Mouse (Mus musculus): ENCODE results near the gene Lpin3. TPM values are rescaled to one million over a fixed set of nuclear protein-coding genes. Genes with fewer than 3 reads are reported as not detected.
A peak's percentile ranks its signal among the peaks of the same experiment; 100 is the strongest.

Lpin3 gene
- polyA plus RNA-seq, 1 experiment: 0.80 TPM

DNA sequence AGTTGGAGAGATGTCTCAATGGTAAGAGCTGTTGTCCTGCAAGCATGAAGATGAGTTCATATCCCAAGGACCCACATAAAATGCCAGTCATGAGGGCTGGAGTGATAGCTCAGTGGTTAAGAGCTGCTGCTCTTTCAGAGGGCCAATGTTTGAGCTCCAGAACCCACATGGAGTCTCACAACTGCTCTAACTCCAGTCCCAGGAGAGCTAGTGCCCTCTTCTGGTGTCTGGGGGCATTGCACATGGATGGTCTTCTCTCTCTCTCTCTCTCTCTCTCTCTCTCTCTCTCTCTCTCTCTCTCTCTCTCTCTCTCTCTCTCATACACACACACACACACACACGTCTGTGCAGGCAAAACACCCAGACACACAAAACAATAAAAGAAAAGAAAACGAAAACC, 4.4 kb downstream of the Lpin3 start:
- DNase-seq (ENCODE audit: extremely low spot score in 1 of 2, low spot score in 1 of 2): peak in 1 of 2 experiments; percentile 47

DNA sequence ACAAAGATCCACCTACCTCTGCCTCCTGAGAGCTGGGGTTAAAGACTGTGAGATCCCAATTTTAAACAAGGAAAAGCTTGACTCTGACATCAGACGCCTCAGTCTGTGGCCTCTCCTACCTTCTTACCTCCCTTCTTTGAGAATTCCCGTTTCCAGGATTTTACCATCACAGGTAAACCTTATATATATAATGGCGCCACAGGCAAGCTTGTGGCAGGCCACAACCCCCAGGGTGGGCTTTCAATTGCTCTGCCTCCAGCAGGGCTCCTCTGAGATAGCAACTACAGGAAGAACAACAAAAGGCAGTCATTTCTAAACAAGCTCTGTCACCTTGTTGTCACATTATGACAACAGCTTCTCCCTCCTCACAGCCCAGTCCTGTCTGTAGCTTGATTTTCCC, 5.8 kb downstream of the Lpin3 start:
- no peak for DNase-seq (ENCODE audit: extremely low spot score in 1 of 2, low spot score in 1 of 2)

DNA sequence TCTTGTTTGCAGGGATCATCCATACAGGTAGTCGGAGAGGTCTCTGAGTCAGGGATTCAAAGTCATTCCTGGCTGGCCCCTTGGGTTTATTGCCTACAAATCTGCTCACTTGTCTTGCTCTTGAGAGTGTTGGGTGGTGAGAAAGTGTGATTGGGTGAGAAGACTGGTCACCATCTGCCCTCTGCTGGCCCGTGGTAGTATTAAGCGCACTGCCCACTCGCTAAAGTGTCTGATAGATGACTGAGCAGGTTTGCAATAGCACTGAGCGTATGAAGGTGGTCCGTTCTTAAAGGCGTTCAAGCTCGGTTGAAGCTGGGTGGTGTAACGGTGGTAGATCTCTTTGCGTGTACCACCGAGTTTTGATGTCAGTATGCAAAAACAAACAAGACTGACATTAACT, 6.8 kb downstream of the Lpin3 start:
- peak; percentile 63 to 88 for DNase-seq (ENCODE audit: extremely low spot score in 1 of 2, low spot score in 1 of 2)

DNA sequence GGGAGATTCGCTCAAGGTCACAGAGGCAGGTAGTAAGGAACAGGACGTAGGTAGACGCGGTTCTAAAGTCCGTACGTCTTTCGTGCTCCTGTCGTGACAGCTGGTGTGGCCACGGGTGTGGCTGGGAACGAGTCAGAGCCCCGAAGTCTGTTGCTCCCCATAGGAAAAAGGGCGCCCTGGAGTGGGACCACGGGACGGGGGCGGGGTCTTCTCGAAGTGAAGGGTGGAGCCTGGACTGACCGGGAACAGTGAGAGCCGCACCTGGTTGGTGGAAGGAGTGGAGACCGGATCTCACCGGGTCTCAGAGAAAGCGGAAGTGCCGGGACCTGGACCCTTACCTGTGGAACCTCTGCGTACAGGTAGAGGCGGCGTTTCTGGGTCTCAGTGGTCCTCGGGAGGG, 7.4 kb downstream of the Lpin3 start:
- DNase-seq (ENCODE audit: extremely low spot score in 1 of 2, low spot score in 1 of 2): no peak

DNA sequence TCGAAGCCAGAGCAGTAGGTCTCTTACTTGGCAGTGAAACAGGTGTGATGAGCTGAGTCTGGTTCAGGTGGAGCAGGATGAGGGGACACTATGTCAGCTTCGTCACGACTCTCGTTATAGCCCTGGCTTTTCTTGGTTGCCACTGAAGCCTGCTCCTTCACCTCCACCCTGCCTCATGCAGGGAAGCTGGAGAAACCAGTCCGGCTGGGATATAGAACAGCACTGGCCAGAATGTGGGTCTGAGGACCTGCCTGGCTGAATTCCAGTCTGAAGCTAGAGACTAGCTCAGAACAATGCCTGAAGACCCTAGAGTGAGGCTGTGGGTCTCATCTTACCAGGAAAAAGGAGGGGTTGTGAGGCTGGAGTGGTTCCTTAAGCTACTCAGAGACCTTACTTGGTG, 10.6 kb downstream of the Lpin3 start:
- no peak for DNase-seq (ENCODE audit: extremely low spot score in 1 of 2, low spot score in 1 of 2)

DNA sequence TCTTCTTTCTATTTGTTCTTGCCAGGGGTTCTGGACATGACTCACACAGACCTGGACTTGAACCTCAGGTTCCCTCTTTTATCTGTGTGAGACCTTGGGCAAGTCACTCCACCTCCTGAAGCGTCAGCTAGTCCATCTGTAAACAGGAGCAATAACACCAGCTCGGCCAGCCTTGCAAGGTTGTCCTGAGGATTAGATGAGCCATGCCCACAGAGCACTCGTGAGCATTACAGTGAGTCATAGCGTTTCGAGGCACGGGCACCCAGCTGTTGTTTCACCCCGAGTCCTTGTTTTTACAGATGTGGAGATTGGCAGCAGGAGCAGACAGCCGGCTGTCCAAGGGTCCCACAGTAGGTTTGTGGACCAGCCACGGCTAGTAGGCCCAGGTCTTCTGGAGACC, 11.2 kb downstream of the Lpin3 start:
- DNase-seq (ENCODE audit: extremely low spot score in 1 of 2, low spot score in 1 of 2): no peak

DNA sequence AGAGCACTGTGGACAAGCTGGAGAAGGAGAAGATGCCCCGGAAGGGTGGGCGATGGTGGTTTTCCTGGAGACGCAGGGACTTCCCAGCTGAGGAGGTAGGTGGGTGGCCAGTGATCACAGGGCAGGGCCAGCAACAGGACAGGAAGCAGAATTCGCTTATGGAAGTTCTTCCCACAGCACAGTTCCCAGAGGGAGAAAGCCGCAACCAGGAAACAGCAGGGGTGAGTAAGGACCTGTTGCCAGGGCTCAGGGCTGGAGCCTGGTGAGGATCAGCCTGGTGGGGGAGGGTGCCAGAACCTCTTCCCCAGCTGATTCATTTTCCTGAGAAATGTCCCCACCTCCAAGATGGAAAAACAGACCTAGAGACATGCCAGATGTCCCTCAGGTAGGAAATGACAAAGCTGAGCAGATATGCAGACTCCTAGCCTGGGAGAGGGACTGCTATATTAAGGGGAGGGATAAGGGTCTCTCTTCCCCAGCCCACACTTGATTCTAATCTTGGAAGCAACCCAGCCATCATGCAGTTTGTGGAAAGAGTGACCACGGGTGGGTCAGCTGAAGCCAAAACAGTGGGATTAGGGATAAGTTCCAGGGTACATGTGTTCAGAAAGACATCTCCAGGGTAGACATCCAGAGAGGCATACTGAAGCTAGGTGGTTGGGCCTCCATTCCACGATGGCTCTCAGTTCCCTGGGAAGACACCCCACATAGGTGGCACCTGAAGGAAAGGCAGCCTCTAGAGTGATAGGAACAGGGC, 21.4 kb downstream of the Lpin3 start:
- DNase-seq (ENCODE audit: extremely low spot score in 1 of 2, low spot score in 1 of 2): no peak

DNA sequence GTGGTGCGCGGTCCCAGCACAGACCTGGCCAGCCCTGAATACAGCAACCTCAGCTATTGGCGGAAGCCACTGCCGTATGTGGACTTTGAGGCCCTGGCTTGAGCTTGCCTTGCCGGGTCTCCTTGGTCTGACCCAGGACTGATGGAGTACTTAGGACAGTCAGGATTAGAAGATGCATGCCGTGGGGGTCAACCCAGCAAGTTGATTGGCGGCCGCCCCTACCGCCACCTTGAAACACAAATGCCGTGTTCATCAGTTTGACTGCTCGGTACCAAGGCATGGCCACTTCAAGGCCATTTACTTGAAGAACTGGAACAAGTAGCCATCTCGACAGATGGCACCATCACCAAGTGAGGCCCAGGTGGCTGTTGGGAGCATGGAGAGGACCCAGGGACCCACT, 24.8 kb downstream of the Lpin3 start:
- DNase-seq (ENCODE audit: extremely low spot score in 1 of 2, low spot score in 1 of 2): no peak

DNA sequence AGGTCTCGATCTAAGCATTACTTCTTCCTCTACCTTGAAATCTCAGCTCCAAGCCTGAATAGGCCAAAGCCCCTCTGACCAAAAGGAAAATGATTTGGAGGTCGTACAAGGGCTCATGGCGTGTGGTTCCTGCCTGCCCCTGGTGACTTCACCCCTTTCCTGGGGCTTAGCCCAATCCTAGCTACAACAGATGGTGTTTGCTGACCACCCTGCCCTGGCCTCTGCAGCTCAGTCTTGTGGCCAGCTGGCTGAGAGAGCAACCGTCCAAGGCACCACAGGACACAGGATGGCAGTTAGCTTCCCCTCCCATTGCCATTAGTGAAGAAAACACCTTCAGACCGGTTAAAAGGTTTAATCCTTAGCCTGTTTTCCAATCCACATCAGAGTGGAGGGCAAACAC, 25.6 kb downstream of the Lpin3 start:
- DNase-seq (ENCODE audit: extremely low spot score in 1 of 2, low spot score in 1 of 2): no peak

DNA sequence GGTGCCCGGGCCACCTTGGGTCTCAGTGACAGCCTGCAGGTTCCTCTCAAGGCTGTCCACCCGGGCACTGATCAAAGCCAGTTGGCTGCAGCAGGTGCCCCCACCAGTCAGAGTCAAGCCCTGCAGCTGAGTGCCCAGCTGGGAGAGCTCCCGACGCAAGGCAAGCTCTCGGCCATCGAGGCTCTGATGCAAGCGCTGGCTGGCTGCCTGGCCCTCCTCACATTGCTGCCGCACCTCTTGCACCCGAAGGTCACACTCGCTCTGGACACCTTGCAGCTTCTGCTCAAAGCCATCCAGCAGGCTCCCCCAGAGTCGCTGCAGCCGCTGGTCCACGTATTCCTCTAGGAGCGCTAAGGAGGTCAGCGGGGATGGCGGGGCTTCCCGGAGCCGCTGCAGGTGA, 28.1 kb downstream of the Lpin3 start:
- DNase-seq (ENCODE audit: extremely low spot score in 1 of 2, low spot score in 1 of 2): no peak

DNA sequence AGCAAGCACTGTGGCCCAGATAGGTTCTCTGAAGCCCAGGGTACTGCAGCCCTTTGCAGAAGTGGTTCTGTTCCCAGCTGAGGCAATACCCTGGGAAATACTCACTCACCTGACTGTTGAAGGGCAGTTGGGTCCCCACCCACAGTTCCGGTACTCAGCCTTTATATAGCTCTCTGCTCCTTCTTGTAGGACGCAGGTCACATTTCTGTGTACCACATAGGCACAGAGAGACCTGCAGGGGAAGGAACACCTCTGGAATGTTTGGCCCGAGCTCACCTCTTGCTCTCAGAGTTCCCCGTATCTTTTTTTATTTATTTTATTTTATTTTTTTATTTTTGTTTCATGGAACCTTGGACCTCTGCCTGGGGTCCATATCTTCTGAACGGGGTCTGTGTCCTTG, 30.2 kb downstream of the Lpin3 start:
- no peak for DNase-seq (ENCODE audit: extremely low spot score in 1 of 2, low spot score in 1 of 2)

DNA sequence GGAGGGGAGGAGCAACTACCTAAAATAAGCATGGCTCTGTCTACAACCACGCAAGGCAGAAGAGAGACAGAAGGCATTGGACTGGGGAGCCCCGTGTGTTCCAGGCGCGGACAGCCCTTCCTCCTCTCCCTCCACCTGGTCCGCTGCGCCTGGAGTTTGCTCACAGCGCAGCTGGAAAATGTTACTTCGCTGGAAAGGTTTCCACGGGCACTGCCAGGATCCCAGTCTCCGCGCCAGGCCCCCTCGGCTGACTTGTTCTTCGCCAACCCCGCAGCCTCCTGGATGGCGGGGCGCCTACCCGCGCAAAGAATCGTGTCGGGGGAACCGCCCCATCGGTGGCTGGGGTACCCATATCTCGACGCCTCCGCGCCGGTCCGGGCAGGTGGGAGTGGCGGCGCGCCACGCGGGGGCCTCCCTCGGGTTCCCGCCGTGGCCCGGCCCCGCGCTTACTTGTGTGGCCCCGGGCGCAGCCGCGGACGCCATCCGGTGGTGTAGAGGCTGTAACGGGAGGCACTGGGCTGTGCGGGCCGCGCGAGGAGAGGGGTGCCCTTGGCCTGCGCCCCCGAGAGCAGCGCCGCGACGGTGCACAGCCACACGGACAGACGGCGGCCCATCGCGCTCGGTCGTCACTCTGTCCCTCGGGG, 31.2 kb downstream of the Lpin3 start:
- no peak for DNase-seq (ENCODE audit: extremely low spot score in 1 of 2, low spot score in 1 of 2)

DNA sequence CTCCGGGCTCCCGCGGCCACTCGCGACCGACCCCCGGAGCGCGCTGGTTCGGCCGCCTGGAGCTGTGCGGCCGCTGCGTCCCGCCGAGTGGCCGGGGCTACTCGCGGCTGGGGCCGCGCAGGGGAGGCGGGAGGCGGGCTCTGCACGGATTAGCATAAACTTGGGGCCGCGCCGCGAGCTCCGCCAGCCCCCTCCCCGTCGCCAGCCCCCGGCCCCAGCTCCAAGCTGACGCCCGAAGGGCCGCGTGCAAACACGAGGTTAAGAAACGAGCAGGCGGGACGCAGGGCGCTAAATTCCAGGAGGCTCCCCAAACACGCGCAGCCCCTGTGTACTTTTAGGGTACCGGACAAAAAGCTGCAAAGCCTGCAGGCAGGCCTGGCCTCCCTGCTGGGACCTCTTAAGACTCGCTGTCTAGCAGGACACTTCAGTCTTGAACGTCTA, 31.8 kb downstream of the Lpin3 start, which contains the start of gene Emilin3:
TSS of gene Emilin3 (minus strand) at position 98 of the 441 bp plus-strand sequence.
- DNase-seq (ENCODE audit: extremely low spot score in 1 of 2, low spot score in 1 of 2): no peak

DNA sequence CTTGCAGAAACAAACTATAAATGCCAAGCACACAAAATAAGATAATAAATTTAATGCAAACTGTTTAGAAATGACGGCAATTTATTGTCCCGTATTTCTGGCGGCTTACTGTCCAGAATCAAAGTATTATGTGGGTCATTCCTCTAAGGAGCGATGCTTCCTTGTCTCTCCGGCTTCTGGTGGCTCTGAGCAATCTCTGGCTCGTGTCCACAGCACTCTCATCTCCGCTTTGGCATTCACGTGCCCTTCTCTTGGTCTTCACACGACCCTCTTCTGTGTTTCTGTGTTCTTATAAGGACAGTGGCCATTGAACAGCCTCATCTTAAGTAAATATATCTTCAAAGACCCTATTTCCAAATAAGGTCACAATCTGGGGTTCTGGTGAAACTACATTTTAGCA, 34.2 kb downstream of the Lpin3 start:
- no peak for DNase-seq (ENCODE audit: extremely low spot score in 1 of 2, low spot score in 1 of 2)

DNA sequence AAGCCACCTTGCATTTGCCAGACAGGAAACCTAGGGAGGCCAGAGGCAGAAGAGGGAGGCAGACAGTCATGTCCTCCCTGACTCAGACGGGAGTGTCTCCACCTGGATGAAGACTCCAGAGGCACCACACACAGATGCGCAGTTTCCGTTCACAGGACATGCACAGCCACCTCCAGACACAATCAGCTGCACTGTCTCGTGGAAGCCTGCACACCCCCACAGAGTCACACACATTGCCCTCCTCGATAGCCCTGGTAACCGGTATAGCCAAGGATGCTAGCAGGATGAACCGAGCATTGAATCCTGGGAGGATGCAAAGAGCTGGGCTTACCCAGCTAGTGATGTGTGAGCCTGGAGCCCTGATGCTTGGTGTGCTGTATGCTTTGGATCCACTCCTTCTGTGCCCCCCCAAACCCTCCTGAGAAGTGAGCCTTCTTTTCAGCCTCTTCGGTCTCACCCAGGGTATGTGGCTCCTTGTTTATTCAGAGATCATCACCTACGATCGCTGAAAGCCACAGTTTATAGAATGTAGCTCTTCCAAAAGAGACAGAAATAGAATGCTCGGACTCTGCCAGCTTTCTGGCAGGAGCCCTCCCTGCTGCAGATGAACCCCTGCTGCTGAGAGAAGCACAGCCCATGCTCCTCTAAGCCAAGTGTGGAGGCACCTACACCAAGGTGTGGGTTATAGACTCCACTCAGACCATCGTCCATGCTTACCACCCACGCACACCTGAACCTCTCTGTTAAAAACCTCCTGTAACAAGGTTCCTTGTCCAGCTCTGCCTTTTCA, 35.5 kb downstream of the Lpin3 start:
- DNase-seq (ENCODE audit: extremely low spot score in 1 of 2, low spot score in 1 of 2): peak in 1 of 2 experiments; percentile 20

DNA sequence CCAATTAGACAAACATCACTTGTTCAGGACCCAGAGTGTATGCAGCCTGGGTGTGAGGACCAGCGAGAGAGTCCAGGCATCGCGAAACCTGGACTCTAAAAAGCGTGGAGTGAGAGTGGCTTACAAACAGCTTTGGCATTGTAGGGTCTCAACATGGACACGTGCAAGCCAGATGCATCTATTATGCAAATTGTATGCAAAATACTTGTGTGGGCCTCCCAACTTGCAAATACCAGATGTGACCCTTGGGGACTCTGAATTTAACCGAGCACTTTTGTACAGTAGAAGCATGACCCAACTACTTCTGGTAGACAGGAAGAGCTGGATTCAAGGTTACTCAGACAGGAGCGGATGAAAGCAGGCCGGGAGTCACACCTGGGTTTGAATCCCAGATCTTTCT, 36.2 kb downstream of the Lpin3 start:
- no peak for DNase-seq (ENCODE audit: extremely low spot score in 1 of 2, low spot score in 1 of 2)

DNA sequence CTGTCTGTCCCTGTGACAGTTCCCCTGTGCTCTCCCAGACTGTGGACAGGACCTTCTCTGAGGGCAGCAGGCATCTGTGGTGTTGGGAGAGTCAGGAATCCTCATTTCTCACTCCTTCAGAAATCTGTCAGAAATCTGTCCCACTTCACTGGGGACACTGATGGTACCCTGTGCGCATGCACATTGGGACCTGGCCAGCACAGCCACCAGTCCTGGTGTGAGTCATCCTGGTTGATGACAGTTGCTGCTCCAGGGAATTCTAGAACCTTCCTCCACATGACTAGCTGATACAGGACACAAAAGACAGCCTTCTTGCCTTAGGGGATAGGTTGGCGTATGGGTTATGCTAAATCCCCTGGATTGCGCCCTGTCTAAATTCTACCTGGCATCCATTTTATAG, 36.8 kb downstream of the Lpin3 start:
- no peak for DNase-seq (ENCODE audit: extremely low spot score in 1 of 2, low spot score in 1 of 2)

DNA sequence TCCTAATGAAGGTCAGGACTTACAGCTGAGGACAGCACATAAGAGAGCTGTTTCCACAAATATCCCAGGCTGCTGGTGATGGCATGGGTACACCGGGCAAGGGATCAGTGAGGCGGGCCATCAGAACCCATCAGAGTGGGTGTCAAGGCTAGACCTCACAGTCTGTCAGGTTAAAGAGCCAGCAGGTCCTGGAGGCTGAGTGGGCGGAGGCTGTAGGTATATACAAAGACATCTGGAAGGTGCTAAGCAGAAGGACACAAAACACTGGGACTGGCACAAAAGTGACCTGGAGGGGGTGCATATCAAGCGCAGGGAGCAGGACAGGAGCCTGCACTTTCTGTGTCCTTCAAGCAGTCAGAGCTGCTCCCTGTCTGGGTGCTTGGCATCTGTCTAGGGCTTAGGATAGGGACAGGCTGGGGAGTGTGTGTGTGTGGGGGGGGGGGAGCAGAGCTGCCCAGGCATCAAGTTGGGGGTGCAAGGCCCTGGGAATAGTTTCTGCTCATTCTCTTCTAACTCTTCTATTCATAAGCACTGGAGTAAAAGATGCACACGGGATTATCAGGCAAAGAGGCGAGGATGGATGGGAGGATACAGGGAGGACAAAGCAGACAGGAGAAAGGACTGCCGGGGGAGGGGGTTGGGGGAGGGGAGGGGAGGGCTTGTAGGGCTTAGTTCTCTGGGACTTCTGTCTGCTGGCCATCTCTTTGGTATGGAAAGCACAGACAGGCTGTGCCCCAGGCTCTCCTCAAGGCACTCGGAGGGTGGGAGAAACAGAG, 37.9 kb downstream of the Lpin3 start:
- no peak for DNase-seq (ENCODE audit: extremely low spot score in 1 of 2, low spot score in 1 of 2)

DNA sequence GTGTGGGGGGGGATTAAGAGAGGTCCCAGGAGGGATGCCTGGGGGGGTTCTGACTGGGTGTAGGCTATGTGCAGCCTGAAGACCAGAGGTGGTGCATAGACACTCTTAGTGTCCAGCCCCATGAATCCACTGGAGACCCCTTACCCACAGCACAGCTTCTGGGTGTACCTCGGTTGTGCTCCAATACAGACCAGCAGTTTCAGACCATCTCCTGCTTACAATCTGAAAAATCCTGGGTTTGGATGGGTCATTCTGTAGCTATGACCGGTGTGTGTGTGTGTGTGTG, 38.4 kb downstream of the Lpin3 start:
- no peak for DNase-seq (ENCODE audit: extremely low spot score in 1 of 2, low spot score in 1 of 2)

DNA sequence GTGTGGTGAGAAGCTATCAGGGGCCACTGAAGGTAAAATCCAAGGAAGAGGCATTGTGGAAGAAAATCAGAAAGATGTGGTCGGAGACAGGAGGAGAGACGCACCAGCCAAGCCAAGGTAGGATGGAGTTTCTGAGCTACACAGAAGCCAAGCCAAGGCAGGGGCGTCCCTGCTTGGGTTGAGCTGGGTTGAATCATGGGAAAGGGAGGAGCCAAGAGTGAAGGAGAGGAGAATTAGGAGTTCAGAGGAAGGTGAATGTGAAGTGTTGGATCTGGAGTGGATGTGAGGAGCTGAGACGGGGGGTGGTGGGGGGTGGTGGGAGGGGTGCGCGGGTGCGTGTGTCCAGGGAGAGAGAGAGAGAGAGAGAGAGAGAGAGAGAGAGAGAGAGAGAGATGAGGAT, 40.8 kb downstream of the Lpin3 start:
- no peak for DNase-seq (ENCODE audit: extremely low spot score in 1 of 2, low spot score in 1 of 2)

DNA sequence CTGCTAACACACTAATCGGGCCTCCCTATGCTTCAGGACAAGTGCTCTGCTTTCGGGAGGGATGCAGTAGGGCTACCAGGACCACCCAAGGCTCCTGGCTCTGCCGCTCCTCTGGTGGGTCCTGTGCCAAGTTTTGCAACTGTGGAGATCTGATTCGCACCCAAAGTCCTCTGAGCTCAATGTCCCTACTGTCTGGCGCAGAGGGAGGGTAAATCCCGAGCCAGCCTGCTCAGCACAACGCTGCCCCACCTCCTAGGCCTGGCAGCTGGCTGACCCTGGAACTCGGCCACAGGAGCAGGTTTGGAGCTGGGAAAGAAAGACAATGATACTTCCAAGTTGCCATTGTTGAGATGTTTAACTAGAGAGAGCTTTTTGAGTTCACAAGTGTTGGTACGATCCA, 44.7 kb downstream of the Lpin3 start:
- no peak for DNase-seq (ENCODE audit: extremely low spot score in 1 of 2, low spot score in 1 of 2)

All from frontal cortex, adult 2 months (tissue).